ENCODE assay signal across 16 mouse cellular contexts in genomic region chr2:27596217-27596616, GRCm38 (mm10).
DNase-seq lines count a peak whose midpoint lies in the region; ATAC-seq and TF ChIP-seq lines count a peak whose summit lies in the region.
"Had no signal": no experiment of that assay in that cellular context is flagged by ENCODE, and none has a peak within 500 bp of the region (broad histone marks: within the 10 kb centered on the region; RNA-seq: fewer than 3 reads in every experiment).

No protein-coding gene starts in this region.

- TF ChIP-seq CTCF in testis, adult 2 months (IDR thresholded peaks at IDR 0.05; ENCODE audit: control insufficient read depth, insufficient read depth, insufficient replicate concordance, low read depth, low read length): no peak

- H3K27ac ChIP-seq in testis, adult 2 months (ENCODE audit: control insufficient read depth, insufficient read depth, low read depth, low read length): peak overlapping the region; percentile 77
- H3K27ac ChIP-seq: embryonic facial prominence, embryonic 13.5 days; heart, embryonic 13.5 days; left cerebral cortex, adult 2 months had no signal

- H3K4me1 ChIP-seq in testis, adult 2 months (ENCODE audit: control insufficient read depth, insufficient read depth, low read length): peaks cover 3% of the 10 kb centered on the region; the same call in 1 of the 2 replicates
- H3K4me1 ChIP-seq: megakaryocyte, embryonic 14.5 days had no signal

- TF ChIP-seq POLR2A in testis, adult 2 months (IDR thresholded peaks at IDR 0.05; ENCODE audit: control insufficient read depth, low read depth, low read length): no peak

- no peak for ATAC-seq in CD4-positive, CD25-positive, alpha-beta regulatory T cell, adult 4 months
- ATAC-seq: forebrain, postnatal 0 days; inflammation-experienced regulatory T-cells, adult 6 months had no signal

- H3K4me3 ChIP-seq in testis, adult 2 months (ENCODE audit: control insufficient read depth, low read depth, low read length): no peak overlapping the region
- H3K4me3 ChIP-seq: embryonic facial prominence, embryonic 13.5 days; heart, embryonic 13.5 days; left cerebral cortex, adult 2 months; megakaryocyte, embryonic 14.5 days had no signal

- no peaks in the 10 kb centered on the region for H3K36me3 ChIP-seq in testis, adult 2 months (ENCODE audit: control insufficient read depth, insufficient read depth, low read length)
- H3K36me3 ChIP-seq: embryonic facial prominence, embryonic 13.5 days; heart, embryonic 13.5 days had no signal

- intact Hi-C loops in heart, postnatal 10 days (cut with DNase I): loop anchor here (5.0 kb wide), 1 partner anchor 76 kb away; no protein-coding TSS in a partner anchor

- no peaks in the 10 kb centered on the region for H3K27me3 ChIP-seq in testis, adult 2 months (ENCODE audit: control insufficient read depth, insufficient read depth, low read length)
- H3K27me3 ChIP-seq: embryonic facial prominence, embryonic 13.5 days had no signal

- DNase-seq in ovary, adult 18-20 months (ENCODE audit: low spot score): peak; percentile 67
- no peak for DNase-seq in ovary, postnatal 14 days (ENCODE audit: low spot score)
- DNase-seq in heart, postnatal 10 days: peak; percentile 38 to 40
- DNase-seq in kidney, postnatal 36 days: peak; percentile 76 to 85
- no peak for DNase-seq in cerebellum, postnatal 4 days (ENCODE audit: low spot score in 2 of 2)
- DNase-seq in spleen, adult 12 weeks (ENCODE audit: low spot score): no peak
- DNase-seq: cerebellum, adult 11-12 months; forebrain, postnatal 0 days; right cerebral cortex, postnatal 14 days had no signal

Comparison
In these comparisons a context has a peak if more than half of its experiments do, and no peak if none do; other contexts are left out.
1. DNase-seq: peak in ovary, adult 18-20 months (single experiment), heart, postnatal 10 days (2 of 2) and kidney, postnatal 36 days (2 of 2); none in ovary, postnatal 14 days (single experiment), cerebellum, postnatal 4 days (0 of 2) and spleen, adult 12 weeks (single experiment).